Mouse (Mus musculus) stomach, postnatal 0 days (tissue): Measurements from ENCODE around the gene Unc119b. TPM values are rescaled to one million over a fixed set of nuclear protein-coding genes. Genes with fewer than 3 reads are reported as not detected.

Experiments
- ATAC-seq: fragments of 200-750 bp; cut with Nextera tagmentation; 2 replicates; pipeline ENCODE4 v1.8.0; 2017; ENCODE audit not compliant: low FRiP score, low TSS enrichment
- DNase-seq: peaks from one replicate; pipeline ENCODE4 v3.0.0-alpha.2; 2016; ENCODE audit warnings: low spot score
- H3K27ac ChIP-seq: fragments of 300-500 bp; sonication (generic); replicated peaks from 2 replicates; pipeline ENCODE4 v1.5.1; 2014; ENCODE audit warnings: mild to moderate bottlenecking, control low read depth
- H3K27me3 ChIP-seq: fragments of 300-500 bp; sonication (generic); 2 replicates; pipeline ENCODE4 v1.6.1; 2014; ENCODE audit warnings: low read length; ENCODE audit not compliant: control insufficient read depth, insufficient read depth
- H3K36me3 ChIP-seq: fragments of 300-500 bp; sonication (generic); 2 replicates; pipeline ENCODE4 v1.6.1; 2014; ENCODE audit warnings: low read length, mixed read lengths; ENCODE audit not compliant: control insufficient read depth, insufficient read depth
- H3K4me1 ChIP-seq: fragments of 300-500 bp; sonication (generic); replicated peaks from 2 replicates; pipeline ENCODE4 v1.6.1; 2014; ENCODE audit warnings: antibody characterized with exemption; ENCODE audit not compliant: control insufficient read depth, insufficient read depth
- H3K4me2 ChIP-seq: fragments of 300-500 bp; sonication (generic); replicated peaks from 2 replicates; pipeline ENCODE4 v1.6.1; 2014; ENCODE audit warnings: low read depth, mild to moderate bottlenecking, control low read depth, moderate library complexity
- H3K4me3 ChIP-seq: fragments of 300-500 bp; sonication (generic); 2 replicates; pipeline ENCODE4 v1.5.1; 2014; ENCODE audit warnings: low read depth, low read length, control low read depth
- H3K9ac ChIP-seq: fragments of 300-500 bp; sonication (generic); 2 replicates; pipeline ENCODE4 v1.6.1; 2014; ENCODE audit warnings: mild to moderate bottlenecking, low read length, control low read depth, mixed read lengths
- H3K9me3 ChIP-seq: fragments of 300-500 bp; sonication (generic); 2 replicates; pipeline ENCODE4 v1.6.1; 2016; ENCODE audit warnings: low read length; ENCODE audit not compliant: control insufficient read depth
- CTCF ChIP-seq: IDR thresholded peaks from 2 replicates; pipeline ENCODE4 v1.5.1; 2016; ENCODE audit warnings: antibody characterized with exemption, low read depth, mild to moderate bottlenecking, moderate library complexity
- EP300 ChIP-seq: optimal IDR thresholded peaks from 2 replicates; pipeline ENCODE3; 2016; ENCODE audit warnings: antibody characterized with exemption
- WGBS: fragments of 180-500 bp; shearing (Covaris S2); extraction: QIAGEN DNeasy Blood & Tissue Kit; methylation state at CpG from one replicate; pipeline ENCODE4 v1.1.7; 2014; 5-methylcytosine and 5-hydroxymethylcytosine counted together
- polyA plus RNA-seq: library from polyadenylated mRNA; unstranded; fragments of >200 nt; fragmentation: Nextera tagmentation; extraction: Ambion mirVana; gene quantifications from 2 replicates; pipeline ENCODE4 v1.2.1, GENCODE M21; 2015

The Unc119b gene
- polyA plus RNA-seq, 1 experiment from 2014 or later = 12.9 TPM

DNA sequence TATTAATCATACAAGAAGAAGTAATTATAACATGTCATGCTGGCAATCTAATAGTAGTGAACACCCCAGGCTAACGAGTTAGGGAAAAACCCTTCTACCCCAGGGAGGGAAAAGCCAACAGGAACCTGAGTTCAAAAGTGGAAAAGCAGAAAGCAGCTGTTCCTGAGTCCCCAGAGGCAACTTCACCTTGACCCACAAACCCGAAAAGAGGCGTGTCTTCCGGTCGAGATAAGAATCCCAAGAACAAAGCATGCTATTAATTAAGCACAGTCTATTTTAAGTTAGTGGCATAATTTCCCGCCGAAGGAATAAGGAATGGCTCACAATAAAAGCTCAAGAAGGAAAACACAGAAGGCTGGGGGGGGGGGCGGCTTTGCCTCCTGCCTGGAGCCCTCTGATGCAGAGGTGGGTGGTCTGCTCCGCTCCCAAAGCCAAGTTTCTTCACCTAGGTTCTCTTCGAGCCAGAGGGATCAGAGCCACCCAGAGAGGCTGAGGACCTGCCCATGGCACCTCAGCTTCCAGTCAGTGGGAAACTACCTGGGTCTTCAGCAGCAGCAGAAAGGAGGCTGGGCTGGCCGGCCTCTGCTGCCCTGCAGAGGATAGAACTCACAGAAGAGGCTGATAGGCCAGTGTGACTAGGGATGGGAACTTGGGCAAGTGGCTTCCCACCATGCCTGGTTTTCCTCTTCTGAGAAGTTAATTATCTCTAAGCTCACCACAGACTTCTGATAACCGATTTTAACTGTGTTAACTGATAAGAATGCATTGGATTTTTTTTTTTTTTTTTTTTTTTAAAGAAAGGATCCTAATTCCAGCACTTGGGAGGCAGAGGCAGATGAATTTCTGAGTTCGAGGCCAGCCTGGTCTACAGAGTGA, 26.5 kb upstream of the Unc119b start:
- Histone ChIP-seq H3K4me1 (peaks cover 3% of the 10 kb centered on the region; the same call in 1 of the 2 replicates), H3K36me3 (no peaks in the 10 kb centered on the region), H3K27me3 (no peaks in the 10 kb centered on the region), H3K4me3 (no peak overlapping the region), H3K4me2 (no peak overlapping the region), H3K9ac (no peak overlapping the region), H3K27ac (no peak overlapping the region), H3K9me3 (no peaks in the 10 kb centered on the region)
- no peak for DNase-seq
- 46% methylated on average over 13 of the region's 13 CpGs for whole genome bisulfite sequencing
- no peak for ATAC-seq
- TF ChIP-seq EP300 (no peak), CTCF (no peak)

DNA sequence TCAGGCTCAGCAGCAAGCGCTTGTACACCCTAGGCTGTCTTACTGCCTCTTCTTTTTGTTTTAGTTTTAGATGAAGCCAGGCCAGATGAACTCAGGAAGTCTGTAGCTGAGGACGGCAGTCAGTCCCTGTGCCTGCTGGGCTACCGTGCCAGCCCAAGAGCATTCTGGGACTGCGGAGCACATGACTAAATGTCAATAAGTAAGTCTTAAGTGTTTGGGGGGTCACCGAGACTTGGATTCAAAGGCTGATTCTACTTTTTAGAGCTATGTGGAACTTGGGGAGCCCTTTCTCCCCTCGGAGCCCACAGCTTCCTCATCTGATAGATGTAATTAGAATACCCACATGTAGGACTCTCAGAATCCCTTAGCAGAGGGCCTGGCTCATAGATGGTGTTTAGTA, 25.9 kb upstream of the Unc119b start:
- no peak overlapping the region for H3K27ac ChIP-seq
- no peaks in the 10 kb centered on the region for H3K36me3 ChIP-seq
- WGBS = 72% methylated on average over 6 of the region's 6 CpGs
- H3K9ac ChIP-seq = no peak overlapping the region
- DNase-seq (no peak), ATAC-seq (no peak)
- no peak overlapping the region for H3K4me3 ChIP-seq
- no peak for TF ChIP-seq EP300
- no peak for TF ChIP-seq CTCF
- H3K4me2 ChIP-seq = no peak overlapping the region
- H3K9me3 ChIP-seq = no peaks in the 10 kb centered on the region
- H3K4me1 ChIP-seq = no peaks in the 10 kb centered on the region
- no peaks in the 10 kb centered on the region for H3K27me3 ChIP-seq

DNA sequence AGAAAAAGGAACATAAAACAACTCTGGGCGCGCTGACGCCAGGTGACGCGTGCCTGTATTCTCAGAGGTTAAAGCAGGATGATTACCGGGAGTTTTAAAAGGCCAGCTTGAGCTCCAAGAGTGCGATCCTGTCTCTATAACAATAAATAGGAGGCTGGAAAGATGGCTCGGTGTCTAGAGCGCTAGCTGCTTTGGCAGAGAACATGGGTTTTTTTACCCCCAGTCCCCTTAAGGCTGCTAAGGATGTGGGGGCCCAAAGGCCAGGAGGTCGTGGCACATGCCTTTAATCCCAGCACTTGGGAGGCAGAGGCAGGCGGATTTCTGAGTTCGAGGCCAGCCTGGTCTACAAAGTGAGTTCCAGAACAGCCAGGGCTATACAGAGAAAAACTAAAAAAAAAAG, 24.4 kb upstream of the Unc119b start:
- 30% methylated on average over 12 of the region's 12 CpGs for WGBS
- no peaks in the 10 kb centered on the region for H3K36me3 ChIP-seq
- no peak for DNase-seq
- H3K4me2 ChIP-seq = peak overlapping the region; percentile 72
- no peaks in the 10 kb centered on the region for H3K9me3 ChIP-seq
- H3K9ac ChIP-seq = peak overlapping the region; percentile 72
- H3K27me3 ChIP-seq = no peaks in the 10 kb centered on the region
- ATAC-seq = no peak
- TF ChIP-seq CTCF (no peak), EP300 (no peak)
- 0 out of 2 replicates have a peak, but pooled peaks cover 3% of the 10 kb centered on the region for H3K4me1 ChIP-seq
- H3K4me3 ChIP-seq = peak overlapping the region; percentile 95
- H3K27ac ChIP-seq = peak overlapping the region; percentile 97

GRCm38 (mm10) chr5:115158040-115158983, 23.5 kb upstream of the Unc119b start, which contains the start of gene Mlec:
Gene Mlec (minus strand): TSS chr5:115158179.
- Histone ChIP-seq H3K4me1 (peaks cover 6% of the 10 kb centered on the region; the same call in 1 of the 2 replicates), H3K36me3 (no peaks in the 10 kb centered on the region), H3K4me2 (peak within 1 kb of the TSS; percentile 72), H3K4me3 (peak within 1 kb of the TSS; percentile 95), H3K27me3 (no peaks in the 10 kb centered on the region), H3K9ac (peak within 1 kb of the TSS; percentile 96), H3K27ac (peak within 1 kb of the TSS; percentile 97), H3K9me3 (no peaks in the 10 kb centered on the region)
- DNase-seq (peak; percentile 100), ATAC-seq (peak; percentile 97)
- WGBS = under 1% methylated on average over 66 of the region's 78 CpGs
- TF ChIP-seq CTCF (peak; percentile 21; the same call in 1 of the 2 replicates), EP300 (no peak)

- H3K4me1 ChIP-seq = peaks cover 7% of the 10 kb centered on the region; the same call in 1 of the 2 replicates
Measured at GRCm38 (mm10) chr5:115156933-115157589, 22.3 kb upstream of the Unc119b start.

More at GRCm38 (mm10) chr5:115156933-115157589, 22.3 kb upstream of the Unc119b start:
- no peaks in the 10 kb centered on the region for H3K36me3 ChIP-seq
- DNase-seq (peak; percentile 36), ATAC-seq (no peak)
- peak overlapping the region; percentile 96 for H3K9ac ChIP-seq
- WGBS = 1% methylated on average over 26 of the region's 26 CpGs
- TF ChIP-seq EP300 = no peak
- TF ChIP-seq CTCF = no peak
- H3K4me2 ChIP-seq = peak overlapping the region; percentile 72
- peak overlapping the region; percentile 95 for H3K4me3 ChIP-seq
- no peaks in the 10 kb centered on the region for H3K27me3 ChIP-seq
- H3K9me3 ChIP-seq = no peaks in the 10 kb centered on the region
- H3K27ac ChIP-seq = peak overlapping the region; percentile 97
